Mouse (Mus musculus) intestine, postnatal 0 days (tissue): ENCODE data around the gene Pfn1. TPM values are rescaled to one million over a fixed set of nuclear protein-coding genes. Genes with fewer than 3 reads are reported as not detected.

ENCODE experiments used
- ATAC-seq: fragments of 200-750 bp; cut with Nextera tagmentation; 2 replicates; pipeline ENCODE4 v1.8.0; 2017; ENCODE audit warnings: mild to moderate bottlenecking, moderate TSS enrichment, moderate library complexity
- H3K27ac ChIP-seq: fragments of 300-500 bp; sonication (generic); 2 replicates; pipeline ENCODE4 v1.5.1; 2014; ENCODE audit warnings: mild to moderate bottlenecking, low read depth, low read length, moderate library complexity
- H3K27me3 ChIP-seq: fragments of 300-500 bp; sonication (generic); replicated peaks from 2 replicates; pipeline ENCODE4 v1.6.1; 2014; ENCODE audit warnings: low read length, mixed read lengths; ENCODE audit not compliant: control insufficient read depth, insufficient read depth
- H3K36me3 ChIP-seq: fragments of 300-500 bp; sonication (generic); 2 replicates; pipeline ENCODE4 v1.6.1; 2014; ENCODE audit warnings: mild to moderate bottlenecking, moderate library complexity; ENCODE audit not compliant: control insufficient read depth, insufficient read depth
- H3K4me1 ChIP-seq: fragments of 300-500 bp; sonication (generic); replicated peaks from 2 replicates; pipeline ENCODE4 v1.6.1; 2014; ENCODE audit warnings: antibody characterized with exemption, low read length, mixed read lengths; ENCODE audit not compliant: control insufficient read depth, insufficient read depth
- H3K4me2 ChIP-seq: fragments of 300-500 bp; sonication (generic); replicated peaks from 2 replicates; pipeline ENCODE4 v1.6.1; 2014; ENCODE audit warnings: low read depth, mild to moderate bottlenecking, moderate library complexity
- H3K4me3 ChIP-seq: fragments of 300-500 bp; sonication (generic); 2 replicates; pipeline ENCODE4 v1.5.1; 2014; ENCODE audit warnings: low read depth, low read length
- H3K9ac ChIP-seq: fragments of 300-500 bp; sonication (generic); 2 replicates; pipeline ENCODE4 v1.6.1; 2014; ENCODE audit warnings: mild to moderate bottlenecking, low read depth, low read length
- H3K9me3 ChIP-seq: fragments of 300-500 bp; sonication (generic); 2 replicates; pipeline ENCODE4 v1.6.1; 2016; ENCODE audit warnings: mixed run types; ENCODE audit not compliant: control insufficient read depth
- CTCF ChIP-seq: sonication (generic); IDR thresholded peaks from 2 replicates; pipeline ENCODE4 v1.5.1; 2016; ENCODE audit warnings: low read depth, mild to moderate bottlenecking, control low read depth, antibody characterized with exemption, moderate library complexity
- WGBS: fragments of 180-500 bp; shearing (Covaris S2); extraction: QIAGEN DNeasy Blood & Tissue Kit; methylation state at CpG from one replicate; pipeline ENCODE4 v1.1.7; 2014; 5-methylcytosine and 5-hydroxymethylcytosine counted together
- polyA plus RNA-seq: library from polyadenylated mRNA; unstranded; fragments of >200 nt; fragmentation: Nextera tagmentation; extraction: Ambion mirVana; gene quantifications from 2 replicates; pipeline ENCODE4 v1.2.1, GENCODE M21; 2015

Gene Pfn1
- polyA plus RNA-seq, 1 experiment from 2014 or later: 1,961 TPM

DNA sequence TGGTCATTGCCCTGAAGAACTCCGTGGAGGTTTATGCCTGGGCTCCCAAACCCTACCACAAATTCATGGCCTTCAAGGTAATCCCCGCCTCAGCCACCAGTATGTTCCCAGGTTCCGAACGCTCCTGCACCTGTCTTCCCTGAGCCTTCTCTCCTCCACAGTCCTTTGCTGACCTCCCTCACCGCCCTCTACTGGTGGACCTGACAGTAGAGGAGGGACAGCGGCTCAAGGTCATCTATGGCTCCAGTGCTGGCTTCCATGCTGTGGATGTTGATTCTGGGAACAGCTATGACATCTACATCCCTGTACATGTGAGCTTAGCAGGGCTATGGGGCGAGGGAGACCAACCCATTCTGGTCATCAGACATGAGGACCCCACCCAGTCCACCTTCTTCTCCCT is 41.9 kb downstream of the Pfn1 start:
- Histone ChIP-seq H3K36me3 (peaks cover 56% of the 10 kb centered on the region), H3K4me2 (no peak overlapping the region), H3K9me3 (no peaks in the 10 kb centered on the region), H3K27ac (no peak overlapping the region), H3K4me3 (no peak overlapping the region), H3K9ac (no peak overlapping the region), H3K4me1 (peaks cover 8% of the 10 kb centered on the region), H3K27me3 (no peaks in the 10 kb centered on the region)
- peak; percentile 57 for TF ChIP-seq CTCF
- ATAC-seq: no peak
- 84% methylated on average over 7 of the region's 7 CpGs for WGBS

DNA sequence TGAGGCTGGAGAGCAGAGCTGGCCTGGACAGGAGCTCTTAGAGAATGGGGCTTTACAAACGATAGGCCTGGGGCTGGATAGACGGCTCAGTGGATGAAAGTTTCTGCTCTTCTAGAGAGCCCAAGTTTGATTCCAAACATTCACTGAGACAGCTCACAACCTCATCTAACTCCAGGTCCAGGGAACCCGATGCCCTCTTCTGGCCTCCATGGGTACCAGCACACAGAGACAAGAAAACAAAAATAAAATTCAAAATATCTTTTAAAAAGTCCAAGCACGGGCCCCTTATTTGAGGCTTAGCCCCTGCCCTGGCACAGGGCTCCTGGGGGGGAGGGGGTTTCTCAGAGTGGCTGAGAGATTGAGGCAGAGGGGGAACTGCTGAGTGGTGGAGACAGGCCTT is 43.7 kb downstream of the Pfn1 start:
- Histone ChIP-seq H3K9ac (no peak overlapping the region), H3K4me2 (no peak overlapping the region), H3K4me3 (no peak overlapping the region), H3K27ac (no peak overlapping the region), H3K4me1 (peaks cover 8% of the 10 kb centered on the region), H3K36me3 (peaks cover 74% of the 10 kb centered on the region), H3K27me3 (no peaks in the 10 kb centered on the region), H3K9me3 (no peaks in the 10 kb centered on the region)
- TF ChIP-seq CTCF: peak; percentile 44
- no peak for ATAC-seq
- 81% methylated on average over 4 of the region's 4 CpGs for WGBS

DNA sequence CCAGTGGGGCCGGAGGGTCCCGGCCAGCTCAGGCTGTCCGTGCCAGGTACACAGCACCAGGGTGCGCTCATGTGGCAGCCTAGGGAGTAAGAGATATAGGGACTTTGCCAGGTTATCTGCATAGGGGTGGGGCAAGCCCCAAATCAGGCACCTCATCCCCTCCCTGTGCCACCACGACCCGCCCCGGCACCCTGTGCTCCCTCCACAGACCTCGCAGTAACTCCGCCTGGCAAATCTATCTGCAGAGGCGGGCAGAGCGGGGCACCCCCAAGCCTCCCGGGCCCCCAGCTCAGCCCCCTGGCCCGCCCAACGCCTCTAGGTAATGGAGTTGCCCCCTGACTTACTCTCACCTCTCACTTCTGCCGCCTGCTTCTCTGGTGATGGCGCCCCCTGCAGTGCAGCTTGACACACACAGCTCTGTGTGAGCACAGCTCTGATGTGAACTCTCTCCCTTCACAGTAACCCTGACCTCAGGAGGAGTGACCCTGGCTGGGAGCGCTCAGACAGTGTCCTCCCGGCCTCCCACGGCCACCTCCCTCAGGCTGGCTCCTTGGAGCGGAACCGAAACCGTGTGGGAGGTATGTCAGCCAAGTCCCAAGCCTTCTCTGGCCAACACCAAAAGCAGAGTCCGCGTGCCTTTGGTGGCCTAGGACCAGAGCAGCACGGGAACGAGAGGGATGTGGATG is 45.9 kb downstream of the Pfn1 start:
- Histone ChIP-seq H3K4me1 (no peaks in the 10 kb centered on the region), H3K9ac (no peak overlapping the region), H3K27ac (no peak overlapping the region), H3K4me2 (no peak overlapping the region), H3K27me3 (no peaks in the 10 kb centered on the region), H3K4me3 (no peak overlapping the region), H3K9me3 (no peaks in the 10 kb centered on the region), H3K36me3 (peaks cover 93% of the 10 kb centered on the region)
- no peak for ATAC-seq
- peak; percentile 65 for TF ChIP-seq CTCF
- 90% methylated on average over 26 of the region's 26 CpGs for WGBS

DNA sequence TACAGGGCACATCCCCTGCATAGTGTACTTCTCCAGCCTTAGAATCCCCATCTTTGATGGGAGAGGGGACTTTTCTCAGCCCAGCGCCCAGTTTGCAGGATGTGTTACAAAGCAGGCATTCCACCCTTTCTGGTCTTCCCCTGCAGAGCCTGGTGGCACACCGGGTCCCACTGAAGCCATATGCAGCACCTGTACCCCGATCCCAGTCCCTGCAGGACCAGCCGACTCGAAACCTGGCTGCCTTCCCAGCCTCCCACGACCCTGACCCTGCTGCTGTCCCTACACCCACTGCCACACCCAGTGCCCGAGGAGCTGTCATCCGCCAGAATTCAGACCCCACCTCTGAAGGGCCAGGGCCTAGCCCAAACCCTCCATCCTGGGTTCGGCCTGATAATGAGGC is 46.8 kb downstream of the Pfn1 start:
- WGBS: 89% methylated on average over 9 of the region's 9 CpGs
- Histone ChIP-seq H3K36me3 (peaks cover 90% of the 10 kb centered on the region), H3K9ac (no peak overlapping the region), H3K9me3 (no peaks in the 10 kb centered on the region), H3K4me3 (no peak overlapping the region), H3K27ac (no peak overlapping the region), H3K4me1 (no peaks in the 10 kb centered on the region), H3K4me2 (no peak overlapping the region), H3K27me3 (no peaks in the 10 kb centered on the region)
- TF ChIP-seq CTCF: no peak
- no peak for ATAC-seq

DNA sequence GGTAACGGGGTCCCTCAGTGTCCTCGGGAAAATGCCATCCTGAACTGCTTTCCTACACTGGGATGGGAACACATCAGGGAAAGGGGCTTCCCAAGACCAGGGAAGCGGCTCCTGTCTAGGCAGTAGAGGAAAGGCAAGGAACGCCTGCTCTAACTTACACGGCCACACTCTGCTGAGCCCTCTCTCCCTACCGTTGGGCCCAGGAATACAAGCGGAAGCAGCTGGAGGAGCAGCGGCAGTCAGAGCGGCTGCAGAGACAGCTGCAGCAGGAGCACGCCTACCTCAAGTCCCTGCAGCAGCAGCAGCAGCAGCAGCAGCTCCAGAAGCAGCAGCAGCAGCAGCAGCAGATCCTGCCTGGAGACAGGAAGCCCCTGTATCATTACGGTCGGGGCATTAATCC is 47.7 kb downstream of the Pfn1 start:
- Histone ChIP-seq H3K4me3 (no peak overlapping the region), H3K27ac (no peak overlapping the region), H3K27me3 (no peaks in the 10 kb centered on the region), H3K9ac (no peak overlapping the region), H3K4me1 (no peaks in the 10 kb centered on the region), H3K9me3 (no peaks in the 10 kb centered on the region), H3K4me2 (no peak overlapping the region), H3K36me3 (peaks cover 91% of the 10 kb centered on the region)
- WGBS: 83% methylated on average over 12 of the region's 12 CpGs
- ATAC-seq: no peak
- TF ChIP-seq CTCF: no peak

GRCm38 (mm10) chr11:70605024-70605566 is 49.3 kb downstream of the Pfn1 start:
- Histone ChIP-seq H3K27me3 (no peaks in the 10 kb centered on the region), H3K36me3 (peaks cover 81% of the 10 kb centered on the region), H3K4me1 (no peaks in the 10 kb centered on the region), H3K27ac (no peak overlapping the region), H3K4me3 (no peak overlapping the region), H3K9ac (no peak overlapping the region), H3K4me2 (no peak overlapping the region), H3K9me3 (no peaks in the 10 kb centered on the region)
- WGBS: 53% methylated on average over 14 of the region's 14 CpGs
- peak; percentile 99 for TF ChIP-seq CTCF
- 0 out of 2 replicates have a peak, but pooled peaks have one; percentile 20 for ATAC-seq

Other genes with a start within 250 kb of the Pfn1 start
- 9.5 and 9.9 TPM in 2 replicates for gene Pelp1, start 244.6 kb downstream of the Pfn1 start, polyA plus RNA-seq
- gene Arrb2, start 222.0 kb downstream of the Pfn1 start, polyA plus RNA-seq: 7.4 and 7.8 TPM in 2 replicates
- gene Med11, start 202.7 kb downstream of the Pfn1 start, polyA plus RNA-seq: 30.1 and 30.7 TPM in 2 replicates
- 1.4 and 1.5 TPM in 2 replicates for gene Zmynd15, start 195.2 kb downstream of the Pfn1 start, polyA plus RNA-seq
- gene Cxcl16, start 194.7 kb downstream of the Pfn1 start, polyA plus RNA-seq: 33.8 and 39.3 TPM in 2 replicates
- gene Tm4sf5, start 149.4 kb downstream of the Pfn1 start, polyA plus RNA-seq: 398 and 402 TPM in 2 replicates
- 0.25 and 0.31 TPM in 2 replicates for gene Vmo1, start 140.0 kb downstream of the Pfn1 start, polyA plus RNA-seq
- gene Gltpd2, start 135.4 kb downstream of the Pfn1 start, polyA plus RNA-seq: 0.30 and 0.82 TPM in 2 replicates
- 462 and 489 TPM in 2 replicates for gene Psmb6, start 129.3 kb downstream of the Pfn1 start, polyA plus RNA-seq
- not detected in 2 replicates for gene Gm40193, start 121.7 kb downstream of the Pfn1 start, polyA plus RNA-seq
- gene Pld2, start 114.6 kb downstream of the Pfn1 start, polyA plus RNA-seq: 5.9 and 6.3 TPM in 2 replicates
- 5.8 and 6.1 TPM in 2 replicates for gene Mink1, start 91.8 kb downstream of the Pfn1 start, polyA plus RNA-seq
- not detected in 2 replicates for gene 4930544D05Rik, start 38.8 kb downstream of the Pfn1 start, polyA plus RNA-seq
- 0.12 TPM in 1 of 2 replicates, not detected in the other for gene Chrne, start 35.4 kb downstream of the Pfn1 start, polyA plus RNA-seq
- gene Gp1ba, start 15.5 kb downstream of the Pfn1 start, polyA plus RNA-seq: 0.07 and 0.10 TPM in 2 replicates
- gene Rnf167, start 7.4 kb downstream of the Pfn1 start, polyA plus RNA-seq: 107 TPM in 2 replicates
- gene Slc25a11, start 7.2 kb downstream of the Pfn1 start, polyA plus RNA-seq: 192 and 210 TPM in 2 replicates
- gene Eno3, start 2.6 kb upstream of the Pfn1 start, polyA plus RNA-seq: 4.9 and 5.9 TPM in 2 replicates
- 61.3 and 66.2 TPM in 2 replicates for gene Spag7, start 14.8 kb upstream of the Pfn1 start, polyA plus RNA-seq
- gene Camta2, start 33.5 kb upstream of the Pfn1 start, polyA plus RNA-seq: 11.7 and 12.3 TPM in 2 replicates
- 2.8 and 3.3 TPM in 2 replicates for gene Inca1, start 45.5 kb upstream of the Pfn1 start, polyA plus RNA-seq
- 4.4 and 5.4 TPM in 2 replicates for gene Kif1c, start 45.9 kb upstream of the Pfn1 start, polyA plus RNA-seq
- 4.4 and 5.0 TPM in 2 replicates for gene Zfp3, start 109.6 kb upstream of the Pfn1 start, polyA plus RNA-seq
- 1.9 and 2.0 TPM in 2 replicates for gene Scimp, start 157.9 kb upstream of the Pfn1 start, polyA plus RNA-seq
- 90.9 and 104 TPM in 2 replicates for gene Rabep1, start 190.1 kb upstream of the Pfn1 start, polyA plus RNA-seq